Mouse (Mus musculus) ES-CJ7 (cell line): ENCODE results near the gene Ache.

Experiments
- DNase-seq: peaks from one replicate; pipeline ENCODE4 v3.0.0; 2011; ENCODE audit warnings: low read depth, low spot score

Ache gene

DNA sequence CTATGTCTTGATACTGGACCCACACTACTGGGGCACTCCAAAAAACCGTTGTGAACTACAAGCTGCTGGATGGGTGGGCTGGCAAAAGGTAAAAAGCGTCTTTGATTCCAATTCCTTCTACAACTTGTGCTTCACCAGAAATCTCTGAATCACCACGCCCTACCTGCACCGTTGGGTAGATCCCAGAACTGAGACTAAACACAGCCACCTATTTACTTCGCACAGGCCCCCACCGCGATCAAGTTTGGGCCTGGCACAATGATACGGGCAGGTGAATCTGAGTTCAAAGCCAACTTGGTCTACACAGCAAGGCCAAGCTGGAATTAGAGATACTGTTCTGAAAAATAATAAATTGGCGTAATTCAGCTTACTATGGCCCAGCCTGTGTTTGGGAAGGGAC lies 8.0 kb downstream of the Ache start:
- DNase-seq: no peak

DNA sequence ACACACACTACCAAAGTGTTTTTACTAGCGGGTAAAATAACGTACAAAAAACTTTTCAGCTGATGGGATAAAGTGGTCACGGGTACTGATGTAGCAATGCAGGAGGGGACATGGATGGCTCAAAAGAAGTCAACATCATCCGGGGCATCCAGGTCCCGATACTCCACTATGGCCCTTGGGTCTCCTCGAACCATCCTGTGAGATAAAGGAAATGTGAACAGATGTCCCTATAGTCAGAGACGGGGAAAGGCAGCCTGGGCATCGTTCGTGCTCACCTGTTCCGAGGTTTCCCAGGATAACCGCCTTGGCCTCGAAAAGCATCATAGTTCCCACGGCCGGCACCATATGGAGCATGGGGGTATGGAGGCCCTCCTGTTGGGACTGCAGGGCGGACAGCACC lies 8.4 kb downstream of the Ache start:
- no peak for DNase-seq

DNA sequence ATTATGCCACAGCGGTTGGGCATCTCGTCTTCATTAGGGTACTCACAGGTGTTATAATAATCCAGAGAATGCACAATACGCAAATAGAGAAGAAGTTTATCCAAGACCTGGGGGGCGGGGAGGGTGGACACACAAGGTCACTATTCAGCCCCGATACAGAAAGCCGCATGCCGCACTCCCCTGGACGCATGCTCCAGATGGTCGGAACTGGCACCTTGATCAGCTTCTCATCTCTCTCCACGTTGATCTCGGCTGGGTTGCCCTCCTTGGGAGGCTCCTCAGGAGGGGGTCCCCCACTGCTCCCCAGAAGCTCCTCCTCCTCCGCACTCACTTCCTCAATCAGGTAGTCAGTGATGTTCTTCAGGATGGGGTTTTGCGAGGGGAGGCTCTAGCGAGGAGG lies 9.8 kb downstream of the Ache start:
- no peak for DNase-seq

DNA sequence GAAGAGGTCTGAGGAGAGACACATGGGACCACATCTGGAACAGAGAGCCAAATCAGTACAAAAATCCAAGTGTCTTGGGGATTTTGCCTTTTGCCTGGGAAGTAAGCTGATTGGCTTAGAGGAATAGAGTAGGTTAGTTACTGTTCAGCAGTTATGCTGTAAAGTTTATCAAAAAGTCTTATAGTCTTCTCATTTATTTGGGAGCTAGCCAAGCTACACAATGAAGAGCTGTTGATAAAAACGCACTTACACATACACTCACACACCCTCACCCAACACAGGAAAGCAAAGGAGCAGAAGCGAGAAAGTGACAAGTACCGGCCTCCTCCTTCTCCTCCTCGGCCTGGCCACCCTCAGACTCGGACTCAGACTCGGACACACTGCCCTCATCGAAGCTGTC lies 11.9 kb downstream of the Ache start:
- DNase-seq: no peak

DNA sequence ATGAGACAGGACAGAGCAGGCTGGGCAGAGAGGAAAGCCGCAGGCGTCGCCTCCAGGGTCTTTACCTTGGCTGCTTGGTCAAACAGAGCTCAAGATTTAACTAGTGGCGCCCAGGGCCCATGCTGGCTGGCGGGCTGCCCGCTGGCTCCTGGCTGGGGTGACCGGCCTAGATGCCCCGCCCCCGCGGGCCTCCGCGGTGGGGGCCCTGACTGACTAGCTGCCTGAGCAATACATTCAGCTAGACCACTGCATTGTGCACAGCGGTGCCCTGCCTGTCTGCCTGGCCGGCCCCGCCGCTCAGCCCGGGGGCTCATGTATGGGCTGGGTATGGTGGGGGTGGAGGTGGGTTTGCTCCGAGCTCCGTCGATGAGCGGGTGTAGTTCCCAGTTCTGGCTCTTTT lies 13.9 kb downstream of the Ache start:
- no peak for DNase-seq

DNA sequence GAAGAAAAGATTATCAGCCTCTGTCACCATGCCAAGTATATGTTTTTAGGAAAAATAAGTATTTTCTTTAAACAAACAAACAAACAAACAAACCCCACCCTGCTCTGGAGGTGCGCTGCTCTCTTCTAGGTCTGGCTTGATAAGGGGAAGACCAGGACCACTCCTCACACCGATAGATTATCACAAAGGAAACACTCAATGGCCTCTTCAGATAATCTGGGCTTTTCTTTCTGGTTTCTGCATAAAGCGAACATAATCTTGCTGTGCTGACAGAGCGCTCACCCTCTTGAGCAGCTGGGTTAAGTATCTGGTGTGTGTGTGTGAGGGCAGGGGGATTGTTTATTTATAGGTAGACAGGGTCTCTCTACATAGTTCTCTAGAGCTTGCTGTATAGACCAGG lies 16.3 kb downstream of the Ache start:
- no peak for DNase-seq

DNA sequence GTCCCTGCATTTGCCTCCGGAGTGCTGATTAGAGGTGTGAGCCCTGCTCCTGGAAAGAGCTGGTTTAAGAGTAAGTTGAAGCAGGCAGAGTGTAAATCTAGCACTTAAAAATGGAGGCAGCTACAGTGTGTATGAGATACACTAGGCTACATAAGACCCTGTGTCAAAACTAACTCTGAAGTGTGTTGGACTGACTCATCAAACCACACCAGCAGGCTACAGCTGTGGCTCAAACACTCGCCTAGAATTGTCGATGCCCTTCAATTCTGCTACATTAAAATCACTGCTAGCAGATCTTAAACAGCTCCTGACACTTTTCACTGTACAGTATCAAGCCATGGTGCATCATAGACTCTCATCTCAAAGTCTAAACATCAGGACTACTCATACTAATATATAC lies 16.8 kb downstream of the Ache start:
- DNase-seq: no peak

DNA sequence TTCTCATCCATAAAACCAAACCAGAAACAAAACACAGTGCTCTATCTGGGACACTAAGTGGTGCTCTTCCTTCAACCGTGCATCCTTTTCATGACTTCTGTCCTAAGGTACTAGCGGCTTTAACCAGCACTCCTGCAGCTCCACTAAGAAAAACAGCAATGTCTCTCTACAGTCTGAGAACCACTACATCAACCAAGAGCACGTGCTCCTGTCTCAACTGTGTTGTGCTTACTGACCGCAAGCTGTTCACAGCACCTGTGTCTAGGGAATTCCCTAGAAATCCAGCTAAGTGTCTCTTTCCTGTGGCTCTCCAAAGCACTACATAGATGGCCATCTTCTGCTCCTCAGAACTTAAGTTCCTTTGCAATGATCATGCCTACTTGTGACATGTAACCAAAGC lies 17.5 kb downstream of the Ache start:
- DNase-seq: no peak

DNA sequence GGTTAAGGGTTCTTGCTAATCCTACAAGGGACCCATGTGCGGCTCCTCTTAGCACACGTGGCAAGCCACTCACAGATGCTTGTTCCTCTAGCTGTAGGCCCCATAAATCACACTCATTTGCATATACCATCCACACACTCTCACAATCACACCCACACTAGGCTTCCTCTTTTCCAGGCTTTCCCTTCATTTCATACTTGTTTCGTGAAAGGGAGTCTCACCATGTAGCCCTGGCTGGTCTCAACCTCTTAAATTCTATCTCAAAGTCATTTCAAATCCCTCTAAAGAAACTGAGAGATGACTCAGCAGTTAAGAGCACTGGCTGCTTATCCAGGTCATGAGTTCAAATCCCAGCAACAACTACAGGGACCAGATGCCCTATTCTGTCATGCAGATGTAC lies 18.5 kb downstream of the Ache start:
- peak; percentile 84 for DNase-seq

DNA sequence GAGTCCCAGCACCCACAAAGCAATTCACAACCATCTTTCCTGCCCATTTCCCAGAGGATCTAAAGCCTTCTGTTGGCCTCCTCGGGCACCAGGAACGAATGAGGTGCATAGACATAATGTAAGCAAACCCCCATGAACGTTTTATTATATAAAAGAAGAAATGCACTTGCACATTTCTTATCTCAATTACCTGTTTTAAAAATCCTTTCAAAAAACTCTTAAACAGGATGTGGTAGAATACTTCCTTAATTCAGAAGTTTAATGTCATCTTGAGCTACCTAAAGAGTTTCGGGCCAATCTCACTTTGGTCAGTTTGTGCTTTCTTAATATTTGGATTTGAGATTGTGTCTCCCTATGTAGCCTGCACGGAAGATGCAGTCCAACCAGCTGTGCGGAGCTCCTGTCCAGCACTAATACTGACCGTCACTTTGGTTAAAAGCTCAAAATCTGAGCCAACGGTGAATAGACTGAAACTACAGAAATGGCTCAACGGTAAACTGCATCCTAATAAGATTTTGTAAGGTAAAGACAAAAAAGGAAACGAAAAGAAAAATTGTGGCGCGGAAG lies 19.2 kb downstream of the Ache start:
- DNase-seq: no peak

DNA sequence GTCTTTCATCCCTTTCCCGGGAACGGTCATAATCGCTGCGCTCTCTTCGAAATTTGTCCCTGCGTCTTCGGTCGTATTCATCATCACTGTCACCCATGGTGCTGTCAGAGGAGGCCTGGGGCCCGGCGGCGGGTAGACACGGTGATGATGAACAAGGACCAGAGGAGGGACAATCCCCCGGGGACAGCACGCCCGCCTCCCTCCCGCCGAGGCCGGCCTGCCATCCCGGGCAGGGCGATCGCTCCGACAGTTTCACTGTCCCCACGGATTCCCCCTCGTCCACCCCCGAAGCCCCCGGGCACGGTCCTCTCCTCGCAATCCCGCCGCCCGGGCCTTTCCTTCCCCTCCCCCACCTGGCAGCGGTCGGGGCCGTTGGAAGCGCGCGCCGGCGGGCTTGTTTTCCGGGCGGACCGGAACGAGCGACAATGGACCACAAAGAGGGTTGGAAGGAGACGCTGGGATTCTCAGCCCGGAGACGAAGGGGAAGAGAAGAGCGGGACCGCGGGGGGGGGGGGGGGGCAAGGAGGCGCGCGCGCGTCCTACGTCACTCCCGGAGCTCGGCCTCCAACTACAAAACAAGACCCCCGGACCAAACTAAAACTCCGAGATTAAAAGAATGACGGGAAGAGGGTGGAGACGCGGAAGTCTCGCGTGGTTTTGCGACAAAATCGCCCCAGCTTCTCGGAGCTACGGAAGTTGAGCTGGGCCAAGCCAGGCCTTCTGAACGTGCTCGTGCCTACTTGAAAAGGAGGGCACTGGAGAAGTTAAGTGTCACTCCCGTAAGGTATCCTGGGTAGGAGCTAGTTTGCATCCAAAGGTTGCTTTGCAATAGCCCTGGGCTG lies 20.0 kb downstream of the Ache start, which contains the start of gene Srrt:
Gene Srrt, minus strand, starts transcription at position 604 of the 842 bp plus-strand sequence.
- peak; percentile 98 for DNase-seq

DNA sequence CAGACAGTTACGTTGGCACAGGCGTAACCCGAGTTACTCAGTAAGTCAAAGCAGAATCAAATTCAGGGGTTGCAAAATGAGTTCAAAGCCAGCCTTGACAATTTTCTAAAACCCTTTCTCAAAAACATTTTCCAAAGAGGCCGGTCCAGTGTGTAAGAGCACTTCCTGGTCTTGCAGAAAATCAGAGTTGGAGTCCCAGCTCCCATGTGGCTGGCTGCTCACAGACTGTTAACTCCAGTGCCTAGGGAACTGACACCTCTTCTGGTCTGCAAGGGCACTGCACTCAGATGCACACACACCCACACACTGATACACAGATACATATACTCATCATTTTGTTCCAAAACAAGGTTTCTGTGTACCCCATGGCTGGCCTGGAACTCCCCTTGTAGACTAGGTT lies 21.0 kb downstream of the Ache start:
- peak; percentile 71 for DNase-seq

DNA sequence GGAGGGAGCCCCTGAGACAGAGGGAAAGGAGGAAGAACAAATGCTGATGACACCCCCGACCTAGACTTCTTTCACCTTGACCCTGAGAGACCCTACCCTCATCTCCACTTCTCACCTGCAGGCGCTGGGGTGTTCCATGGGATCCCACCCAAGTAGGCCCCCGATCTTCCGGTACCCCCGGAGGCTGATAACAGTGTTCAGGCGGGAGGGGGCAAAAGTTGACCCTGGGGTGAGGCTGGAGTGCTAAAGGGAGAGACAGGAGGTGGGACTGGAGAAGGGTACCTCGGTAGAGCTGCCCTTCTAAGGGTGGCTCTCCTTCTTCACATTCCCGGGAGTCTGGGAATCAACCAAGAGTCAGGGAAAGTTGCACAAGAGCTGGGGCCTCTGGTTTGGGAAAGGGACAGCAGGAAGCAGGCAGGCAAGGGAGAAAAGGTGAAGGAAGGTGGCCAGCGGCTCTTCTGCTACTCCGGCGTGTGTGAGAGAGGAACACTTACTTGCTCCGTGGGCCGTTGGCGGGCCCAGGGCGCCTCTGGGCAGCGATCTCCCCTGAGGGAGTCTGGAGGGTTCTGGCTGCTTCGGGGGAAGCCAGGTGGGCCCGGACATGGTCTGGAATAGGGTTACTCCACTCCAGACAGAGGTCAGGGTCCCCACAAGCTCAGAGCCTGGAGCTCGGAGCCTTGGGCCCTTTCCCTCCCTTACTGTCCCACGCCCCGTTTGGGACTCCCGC lies 26.3 kb downstream of the Ache start:
- DNase-seq: no peak

DNA sequence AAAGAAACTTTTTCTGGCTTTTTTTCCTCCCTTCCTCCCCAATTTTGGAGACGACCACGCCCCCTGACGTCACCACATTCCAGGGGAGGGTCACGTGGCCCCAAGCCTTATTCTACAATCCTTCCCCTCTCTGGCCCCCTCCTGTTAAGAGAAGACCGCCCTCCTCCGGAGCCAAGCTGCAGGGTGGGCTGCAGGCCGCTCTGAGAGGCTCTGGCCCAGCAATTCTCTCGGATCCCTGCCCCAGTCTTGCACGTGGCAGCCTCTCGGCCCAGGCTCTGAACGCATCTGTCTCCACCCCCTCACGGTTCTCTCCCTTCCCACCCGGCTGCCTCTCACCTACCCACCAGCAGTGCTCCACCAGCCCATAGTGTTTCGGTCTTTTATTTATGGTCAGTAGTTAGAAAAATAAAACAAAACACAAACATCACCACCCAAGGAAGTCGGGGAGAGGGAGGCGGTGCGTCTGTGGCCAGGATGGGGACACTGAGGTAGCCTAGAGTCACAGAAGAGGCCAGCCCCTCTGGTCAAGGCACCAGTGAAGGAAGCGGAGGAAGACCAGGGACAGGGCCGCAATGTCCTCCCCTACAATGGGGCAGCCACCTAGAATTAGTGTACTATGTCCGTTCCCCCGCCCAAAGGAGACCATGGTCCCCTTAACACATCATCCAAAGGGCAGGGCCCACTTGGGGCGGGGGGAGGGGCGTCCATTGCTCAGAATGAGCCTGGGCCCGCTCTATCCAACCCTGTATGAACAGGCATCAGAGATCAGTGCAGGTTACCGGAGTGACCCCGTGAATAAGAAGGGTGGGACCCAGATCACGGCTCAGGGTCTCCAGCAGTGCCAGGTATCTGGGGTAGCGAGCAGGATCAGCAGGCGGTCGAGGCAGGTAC lies 27.1 kb downstream of the Ache start, which contains the start of gene Trip6:
Gene Trip6, minus strand, starts transcription at position 212 of the 891 bp plus-strand sequence.
- DNase-seq: peak; percentile 86

DNA sequence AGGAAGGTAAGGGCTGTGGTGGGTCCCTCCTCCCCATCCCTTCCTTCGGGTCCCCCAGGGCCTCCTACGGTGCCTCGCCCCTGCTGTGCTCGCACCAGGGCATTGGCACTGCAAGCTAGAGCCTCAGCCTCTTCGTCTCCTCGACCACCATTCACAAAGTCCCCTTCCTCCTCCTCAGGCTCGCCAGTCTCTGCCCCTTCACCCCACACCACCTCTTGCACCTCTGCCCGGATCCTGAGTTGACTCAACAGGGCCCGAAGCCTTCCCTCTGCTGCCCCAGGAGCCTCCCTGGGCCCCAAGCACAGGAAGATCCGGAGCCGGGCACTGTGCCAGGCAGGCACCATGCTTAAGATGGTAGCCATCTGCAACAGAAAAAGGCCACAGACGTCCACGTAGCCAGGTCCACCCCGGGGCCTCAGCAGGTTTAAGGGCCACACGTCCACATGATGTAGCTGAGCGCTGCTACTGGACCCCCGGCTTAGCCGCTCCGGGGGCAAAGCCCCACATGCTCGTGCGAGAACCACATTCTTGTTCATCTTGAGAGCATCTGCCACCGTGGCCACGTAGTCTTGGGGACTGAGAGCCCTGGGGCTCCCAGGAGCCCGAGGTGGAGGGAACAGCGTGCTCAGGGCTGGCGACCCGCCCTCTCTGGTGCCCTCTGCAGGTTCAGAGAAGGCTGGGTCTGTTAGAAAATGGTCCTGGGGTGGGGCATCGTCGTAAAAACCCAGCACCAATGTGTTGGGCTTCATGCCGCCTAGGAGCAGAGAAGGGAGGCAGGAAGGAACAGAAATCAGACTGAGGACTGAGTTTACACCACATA lies 28.0 kb downstream of the Ache start:
- DNase-seq: peak; percentile 76

DNA sequence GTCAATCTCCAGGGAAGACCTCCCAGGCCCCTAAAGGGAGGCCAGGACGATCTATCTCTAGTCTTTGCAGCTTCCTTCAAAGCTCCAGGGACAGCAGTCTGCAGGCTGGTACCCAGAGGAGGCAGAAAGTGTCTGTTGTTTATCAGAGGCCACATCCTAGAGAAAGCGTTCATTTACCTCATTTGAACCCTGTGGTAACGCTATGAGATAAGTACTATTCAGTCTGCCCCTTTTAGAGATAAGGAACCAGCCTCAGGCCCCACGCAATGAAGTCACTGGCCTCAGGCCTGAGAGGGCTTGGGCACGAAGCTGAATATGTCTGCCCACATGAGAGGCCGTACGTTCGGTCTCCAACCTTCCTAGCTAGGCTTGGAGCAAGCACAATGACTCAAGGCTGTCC lies 30.0 kb downstream of the Ache start:
- no peak for DNase-seq

DNA sequence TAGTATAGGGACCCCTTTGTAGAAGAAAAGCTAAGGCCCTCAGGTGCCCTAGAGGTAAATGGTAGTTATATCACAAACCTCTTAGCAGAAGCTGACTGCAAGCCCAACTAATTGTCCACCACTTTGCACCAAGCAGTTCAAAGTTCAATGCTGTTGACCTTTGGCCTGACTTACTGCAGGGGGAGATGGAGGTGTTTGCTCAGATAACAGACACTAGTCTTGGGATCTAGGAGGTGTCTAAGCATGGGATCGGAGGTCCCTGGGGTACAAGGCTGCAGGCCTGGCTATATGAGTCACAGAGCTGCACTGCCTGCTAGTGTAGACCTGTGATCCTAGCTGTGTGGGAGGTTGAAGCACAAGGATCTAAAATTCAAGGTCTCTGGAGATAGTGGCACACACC lies 31.3 kb downstream of the Ache start:
- no peak for DNase-seq

DNA sequence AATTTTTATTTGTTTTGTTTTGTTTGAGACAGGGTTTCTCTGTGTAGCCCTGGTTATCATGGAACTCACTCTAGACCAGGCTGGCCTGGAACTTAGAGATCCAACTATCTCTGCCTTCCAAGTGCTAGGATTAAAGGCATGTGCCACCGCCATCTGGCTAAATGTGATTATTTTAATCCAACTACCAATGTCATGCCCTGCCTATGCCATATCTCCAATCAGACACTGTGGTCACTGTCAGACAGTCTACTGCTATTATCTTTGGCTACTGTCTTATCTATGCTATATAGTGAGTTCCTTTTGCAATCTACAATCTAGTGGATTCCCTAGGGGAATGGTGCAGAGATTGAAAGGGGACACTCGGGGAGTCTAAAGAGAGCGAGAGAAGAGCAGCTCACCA lies 33.7 kb downstream of the Ache start:
- no peak for DNase-seq

DNA sequence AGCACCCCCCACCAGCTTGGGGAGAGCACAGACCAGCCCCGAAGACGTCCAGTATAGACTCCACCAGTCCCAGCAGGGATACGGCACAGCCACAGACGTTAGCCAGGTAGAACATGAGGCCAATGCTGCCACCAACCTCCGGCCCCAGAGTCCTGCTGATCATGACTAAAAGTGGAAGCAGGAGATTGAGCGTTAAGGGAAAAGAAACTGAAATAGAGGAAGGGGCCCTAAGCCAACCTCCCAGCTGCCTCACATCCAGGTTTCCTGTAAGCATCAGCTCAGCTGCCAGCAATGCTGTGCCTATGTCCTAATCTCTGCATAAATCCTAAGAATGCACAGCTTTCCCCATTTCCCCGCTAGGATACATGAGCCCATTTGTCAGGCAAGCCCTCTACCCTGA lies 43.6 kb downstream of the Ache start:
- no peak for DNase-seq

DNA sequence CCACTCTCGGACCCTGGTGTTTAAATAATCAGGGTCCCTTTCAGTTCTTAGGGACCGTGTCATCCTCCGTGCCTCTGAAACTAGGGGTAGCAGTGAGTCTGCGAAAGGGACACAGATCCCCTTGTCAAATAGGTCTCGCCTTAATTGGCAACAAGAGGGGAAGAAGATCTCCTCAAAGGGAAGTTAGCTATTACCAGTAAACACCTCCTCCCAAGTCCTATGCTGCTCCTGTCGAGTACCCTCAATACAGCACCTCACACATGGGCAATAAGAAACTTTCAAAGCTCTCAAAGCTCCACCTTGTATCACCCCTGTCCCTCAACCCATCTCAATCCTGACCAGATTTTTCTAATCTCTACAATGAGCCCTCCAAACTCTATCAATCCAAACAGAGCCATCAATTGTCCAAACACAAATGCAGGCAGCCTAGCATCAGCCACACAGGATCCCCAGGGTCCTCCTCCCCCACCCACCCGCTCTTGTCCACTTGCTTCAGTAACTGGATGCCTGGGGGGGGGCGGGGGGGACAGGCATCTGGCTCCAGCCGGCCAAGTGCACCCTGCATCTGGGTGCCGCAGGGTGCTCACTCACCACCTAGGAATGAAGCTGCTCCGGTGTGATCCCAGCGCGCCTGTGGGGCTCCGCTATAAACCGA lies 45.7 kb downstream of the Ache start:
- DNase-seq: no peak
